Mouse (Mus musculus): ENCODE measurements around the gene Nectin1. TPM values are rescaled to one million over a fixed set of nuclear protein-coding genes. Genes with fewer than 3 reads are reported as not detected.

Gene Nectin1
- polyA plus RNA-seq, 1 experiment from 2014 or later: 8.2 TPM

DNA sequence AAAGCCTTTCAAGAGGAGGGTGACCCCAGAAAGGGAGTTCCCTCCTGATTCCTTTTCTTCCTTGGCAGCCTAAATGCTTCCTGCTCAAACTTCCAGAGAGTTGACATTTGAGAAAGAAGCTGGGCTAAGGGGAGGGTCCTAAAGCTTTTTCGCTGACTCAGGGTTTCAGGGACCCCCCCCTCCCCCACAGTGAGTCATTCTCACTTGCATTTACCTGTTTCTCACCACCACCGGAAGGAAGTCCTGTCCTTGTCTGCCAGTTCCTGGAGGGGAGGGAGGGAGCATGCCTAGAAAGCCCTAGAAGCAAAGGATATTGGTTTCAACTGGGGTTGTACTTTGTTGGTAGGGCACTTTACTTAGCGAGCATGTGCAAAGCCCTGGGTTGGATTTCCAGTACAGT is 40.2 kb downstream of the Nectin1 start:
- Histone ChIP-seq H3K4me1 (ENCODE audit: insufficient read depth, low read depth, low read length) (peaks cover 7% of the 10 kb centered on the region), H3K4me3 (ENCODE audit: low read depth, low read length) (no peak overlapping the region), H3K4me2 (replicated peaks; ENCODE audit: low read depth, low read length) (no peak overlapping the region), H3K36me3 (ENCODE audit: insufficient read depth, low read length) (no peaks in the 10 kb centered on the region), H3K27ac (ENCODE audit: low read length) (no peak overlapping the region), H3K9me3 (ENCODE audit: low read length) (no peaks in the 10 kb centered on the region), H3K27me3 (replicated peaks; ENCODE audit: insufficient read depth, low read length) (no peaks in the 10 kb centered on the region), H3K9ac (replicated peaks; ENCODE audit: low read depth) (no peak overlapping the region)
- 32% methylated on average over 3 of the region's 3 CpGs for WGBS
- peak; percentile 21 for DNase-seq (ENCODE audit: low spot score)
- no peak for ATAC-seq
- TF ChIP-seq CTCF (IDR thresholded peaks at IDR 0.05) (no peak), EP300 (IDR thresholded peaks at IDR 0.05) (no peak)

DNA sequence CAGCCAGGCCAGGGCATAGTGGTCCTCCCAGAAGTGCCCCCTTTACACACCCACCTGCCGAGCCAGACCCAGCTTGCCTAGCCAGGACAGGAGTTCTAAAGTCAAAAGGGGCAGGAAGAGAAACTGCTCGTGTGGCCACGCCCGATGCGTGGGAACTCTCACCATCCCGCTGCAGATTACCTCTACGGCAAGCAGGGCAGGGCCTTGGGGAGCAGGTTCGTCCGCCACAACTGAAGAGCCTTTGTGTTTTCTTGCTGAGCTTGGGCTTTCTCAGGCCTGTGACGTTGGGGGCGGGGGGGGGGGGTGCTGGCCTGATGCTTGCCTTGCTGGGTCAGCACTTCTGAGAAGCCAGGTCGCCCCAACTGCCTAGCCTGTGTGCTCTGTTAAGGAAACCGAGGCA is 41.1 kb downstream of the Nectin1 start:
- H3K27ac ChIP-seq (ENCODE audit: low read length): no peak overlapping the region
- H3K36me3 ChIP-seq (ENCODE audit: insufficient read depth, low read length): no peaks in the 10 kb centered on the region
- peaks cover 7% of the 10 kb centered on the region for H3K4me1 ChIP-seq (ENCODE audit: insufficient read depth, low read depth, low read length)
- no peak overlapping the region for H3K9ac ChIP-seq (replicated peaks; ENCODE audit: low read depth)
- TF ChIP-seq CTCF (IDR thresholded peaks at IDR 0.05) (no peak), EP300 (IDR thresholded peaks at IDR 0.05) (no peak)
- DNase-seq (ENCODE audit: low spot score) (peak; percentile 18), ATAC-seq (no peak)
- H3K4me2 ChIP-seq (replicated peaks; ENCODE audit: low read depth, low read length): no peak overlapping the region
- 51% methylated on average over 12 of the region's 13 CpGs for WGBS
- no peaks in the 10 kb centered on the region for H3K27me3 ChIP-seq (replicated peaks; ENCODE audit: insufficient read depth, low read length)
- H3K9me3 ChIP-seq (ENCODE audit: low read length): no peaks in the 10 kb centered on the region
- no peak overlapping the region for H3K4me3 ChIP-seq (ENCODE audit: low read depth, low read length)

DNA sequence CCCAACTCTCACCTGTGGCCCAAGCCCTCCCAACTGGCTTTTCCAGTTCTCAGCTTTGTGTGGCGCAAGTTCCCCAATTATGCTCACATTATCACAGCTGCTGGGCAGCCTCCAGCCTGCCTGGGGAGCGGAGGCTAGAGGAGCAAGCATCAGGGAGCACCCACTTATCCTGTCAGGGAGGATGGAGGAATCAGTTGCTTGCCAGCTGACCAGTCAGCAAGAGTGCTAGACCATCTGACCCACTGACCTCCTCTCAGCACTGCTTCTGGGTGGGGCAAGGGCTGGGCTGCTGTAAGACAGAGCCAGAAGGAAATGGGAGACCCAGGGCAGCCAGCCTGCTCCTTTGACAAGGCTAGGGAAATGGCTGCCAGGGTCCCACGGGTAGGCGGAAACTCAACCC is 43.8 kb downstream of the Nectin1 start:
- DNase-seq (ENCODE audit: low spot score): peak; percentile 48
- Histone ChIP-seq H3K4me2 (replicated peaks; ENCODE audit: low read depth, low read length) (no peak overlapping the region), H3K27me3 (replicated peaks; ENCODE audit: insufficient read depth, low read length) (no peaks in the 10 kb centered on the region), H3K36me3 (ENCODE audit: insufficient read depth, low read length) (no peaks in the 10 kb centered on the region), H3K9me3 (ENCODE audit: low read length) (no peaks in the 10 kb centered on the region), H3K4me1 (ENCODE audit: insufficient read depth, low read depth, low read length) (peaks cover 7% of the 10 kb centered on the region), H3K9ac (replicated peaks; ENCODE audit: low read depth) (no peak overlapping the region), H3K27ac (ENCODE audit: low read length) (no peak overlapping the region), H3K4me3 (ENCODE audit: low read depth, low read length) (no peak overlapping the region)
- TF ChIP-seq EP300 (IDR thresholded peaks at IDR 0.05) (no peak), CTCF (IDR thresholded peaks at IDR 0.05) (no peak)
- peak; percentile 64 for ATAC-seq
- 45% methylated on average over 4 of the region's 4 CpGs for WGBS

DNA sequence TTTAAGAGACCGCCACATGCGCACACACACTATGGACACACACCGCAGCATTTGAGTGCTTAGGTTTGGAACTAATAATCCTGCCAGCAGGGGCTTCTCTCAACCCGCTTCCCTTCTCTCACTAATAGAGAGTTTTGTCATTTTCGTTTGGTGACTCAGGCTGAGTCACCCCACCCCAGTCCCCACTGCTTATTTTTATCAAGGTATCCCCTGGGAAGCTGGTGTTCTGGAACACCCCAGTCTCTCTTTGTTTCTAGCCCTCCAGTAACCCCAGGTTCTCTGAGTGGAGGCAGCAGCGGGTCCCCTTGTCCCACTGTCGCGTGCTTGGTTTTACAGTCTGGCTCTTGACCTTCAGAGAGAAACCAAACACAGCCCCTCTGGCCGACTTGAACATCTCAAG is 48.9 kb downstream of the Nectin1 start:
- H3K27ac ChIP-seq (ENCODE audit: low read length): no peak overlapping the region
- no peak overlapping the region for H3K9ac ChIP-seq (replicated peaks; ENCODE audit: low read depth)
- ATAC-seq (no peak), DNase-seq (ENCODE audit: low spot score) (no peak)
- H3K27me3 ChIP-seq (replicated peaks; ENCODE audit: insufficient read depth, low read length): no peaks in the 10 kb centered on the region
- peaks cover 6% of the 10 kb centered on the region; the same call in 1 of the 2 replicates for H3K36me3 ChIP-seq (ENCODE audit: insufficient read depth, low read length)
- 81% methylated on average over 9 of the region's 9 CpGs for WGBS
- no peak overlapping the region for H3K4me2 ChIP-seq (replicated peaks; ENCODE audit: low read depth, low read length)
- TF ChIP-seq EP300 (IDR thresholded peaks at IDR 0.05) (no peak), CTCF (IDR thresholded peaks at IDR 0.05) (no peak)
- no peaks in the 10 kb centered on the region for H3K9me3 ChIP-seq (ENCODE audit: low read length)
- H3K4me1 ChIP-seq (ENCODE audit: insufficient read depth, low read depth, low read length): peaks cover 3% of the 10 kb centered on the region; the same call in 1 of the 2 replicates
- H3K4me3 ChIP-seq (ENCODE audit: low read depth, low read length): no peak overlapping the region

DNA sequence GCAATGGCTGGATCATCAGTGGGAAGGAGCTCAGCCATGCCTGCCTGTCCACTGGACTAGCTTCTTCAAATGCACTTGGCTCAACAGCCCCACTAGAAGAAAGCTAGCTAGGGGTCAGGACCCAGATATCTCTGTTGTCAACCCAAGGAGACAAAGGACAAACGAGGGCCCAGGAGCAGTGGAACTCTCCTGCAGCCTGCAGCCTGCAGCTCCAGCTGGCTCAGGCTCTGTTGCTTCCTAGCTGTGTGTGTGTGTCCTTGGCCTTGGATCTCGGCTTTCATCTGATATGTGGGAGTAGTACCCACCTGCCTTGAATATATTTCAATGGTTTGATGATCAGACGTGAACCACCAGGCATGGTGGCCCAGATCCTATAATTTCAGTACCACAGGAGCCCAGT is 49.6 kb downstream of the Nectin1 start:
- 59% methylated on average over 3 of the region's 3 CpGs for WGBS
- H3K4me1 ChIP-seq (ENCODE audit: insufficient read depth, low read depth, low read length): no peaks in the 10 kb centered on the region
- no peaks in the 10 kb centered on the region for H3K27me3 ChIP-seq (replicated peaks; ENCODE audit: insufficient read depth, low read length)
- no peak for DNase-seq (ENCODE audit: low spot score)
- ATAC-seq: no peak
- peaks cover 6% of the 10 kb centered on the region; the same call in 1 of the 2 replicates for H3K36me3 ChIP-seq (ENCODE audit: insufficient read depth, low read length)
- no peak overlapping the region for H3K27ac ChIP-seq (ENCODE audit: low read length)
- no peak overlapping the region for H3K9ac ChIP-seq (replicated peaks; ENCODE audit: low read depth)
- TF ChIP-seq EP300 (IDR thresholded peaks at IDR 0.05) (no peak), CTCF (IDR thresholded peaks at IDR 0.05) (no peak)
- no peak overlapping the region for H3K4me3 ChIP-seq (ENCODE audit: low read depth, low read length)
- no peak overlapping the region for H3K4me2 ChIP-seq (replicated peaks; ENCODE audit: low read depth, low read length)
- H3K9me3 ChIP-seq (ENCODE audit: low read length): no peaks in the 10 kb centered on the region

DNA sequence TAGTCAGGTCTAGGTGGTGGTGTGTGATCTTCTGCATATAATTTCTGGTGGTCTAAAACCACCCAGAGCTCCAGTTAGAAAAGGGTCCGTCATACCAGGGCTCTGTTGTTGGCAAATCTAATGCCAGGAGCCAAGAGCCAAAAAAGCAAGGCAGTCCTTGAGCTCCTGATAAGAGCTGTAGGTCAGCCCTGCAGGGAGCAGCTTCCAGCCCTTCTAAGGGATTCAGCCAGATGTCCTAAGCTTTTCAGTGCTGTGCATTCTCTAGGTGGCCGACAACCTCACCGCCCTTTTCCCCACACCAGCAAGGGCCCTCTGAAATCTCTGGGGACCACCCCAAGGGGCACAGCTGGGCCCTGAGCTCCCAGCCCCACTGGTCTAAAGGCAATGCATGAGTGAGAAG is 52.2 kb downstream of the Nectin1 start:
- Histone ChIP-seq H3K4me3 (ENCODE audit: low read depth, low read length) (no peak overlapping the region), H3K4me2 (replicated peaks; ENCODE audit: low read depth, low read length) (no peak overlapping the region), H3K27me3 (replicated peaks; ENCODE audit: insufficient read depth, low read length) (no peaks in the 10 kb centered on the region), H3K36me3 (ENCODE audit: insufficient read depth, low read length) (peaks cover 6% of the 10 kb centered on the region; the same call in 1 of the 2 replicates), H3K9me3 (ENCODE audit: low read length) (no peaks in the 10 kb centered on the region), H3K9ac (replicated peaks; ENCODE audit: low read depth) (no peak overlapping the region), H3K4me1 (ENCODE audit: insufficient read depth, low read depth, low read length) (no peaks in the 10 kb centered on the region), H3K27ac (ENCODE audit: low read length) (no peak overlapping the region)
- WGBS: 93% methylated on average over 3 of the region's 3 CpGs
- no peak for ATAC-seq
- no peak for TF ChIP-seq EP300 (IDR thresholded peaks at IDR 0.05)
- TF ChIP-seq CTCF (IDR thresholded peaks at IDR 0.05): no peak
- DNase-seq (ENCODE audit: low spot score): no peak
